In genomic region chr14:74915025-74915424, GRCm38 (mm10) we compare ENCODE assay signal across 8 mouse cellular contexts. TPM values are rescaled to one million over a fixed set of nuclear protein-coding genes. Genes with fewer than 3 reads are reported as not detected.
DNase-seq lines count a peak whose midpoint lies in the region; ATAC-seq and TF ChIP-seq lines count a peak whose summit lies in the region.

No protein-coding gene starts in this region.

- H3K36me3 ChIP-seq in forebrain, embryonic 14.5 days (ENCODE audit: control insufficient read depth, insufficient read depth, low read length), result no peaks in the 10 kb centered on the region
- no peaks in the 10 kb centered on the region for H3K36me3 ChIP-seq in forebrain, embryonic 11.5 days (ENCODE audit: control insufficient read depth, insufficient read depth, low read length)
- no peaks in the 10 kb centered on the region for H3K36me3 ChIP-seq in midbrain, embryonic 13.5 days
- H3K36me3 ChIP-seq in midbrain, embryonic 11.5 days (ENCODE audit: control insufficient read depth, insufficient read depth, low read length), result no peaks in the 10 kb centered on the region
- no peaks in the 10 kb centered on the region for H3K36me3 ChIP-seq in small intestine, adult 2 months (ENCODE audit: control insufficient read depth, insufficient read depth, low read length)

- TF ChIP-seq POLR2A in small intestine, adult 2 months (IDR thresholded peaks at IDR 0.05; ENCODE audit: low read depth, low read length), result no peak

- no peaks in the 10 kb centered on the region for H3K27me3 ChIP-seq in forebrain, embryonic 14.5 days (replicated peaks; ENCODE audit: control insufficient read depth, insufficient read depth, low read length)
- H3K27me3 ChIP-seq in forebrain, embryonic 11.5 days (ENCODE audit: control insufficient read depth, insufficient read depth, low read length), result no peaks in the 10 kb centered on the region
- H3K27me3 ChIP-seq in midbrain, embryonic 13.5 days, result no peaks in the 10 kb centered on the region
- no peaks in the 10 kb centered on the region for H3K27me3 ChIP-seq in midbrain, embryonic 11.5 days (ENCODE audit: control insufficient read depth, insufficient read depth, low read length)
- H3K27me3 ChIP-seq in small intestine, adult 2 months (ENCODE audit: control insufficient read depth, insufficient read depth, low read length), result no peaks in the 10 kb centered on the region

- H3K9me3 ChIP-seq in forebrain, embryonic 14.5 days (replicated peaks; ENCODE audit: control insufficient read depth, low read length), result no peaks in the 10 kb centered on the region
- H3K9me3 ChIP-seq in forebrain, embryonic 11.5 days (ENCODE audit: control insufficient read depth, low read length), result no peaks in the 10 kb centered on the region
- H3K9me3 ChIP-seq in midbrain, embryonic 13.5 days, result no peaks in the 10 kb centered on the region
- H3K9me3 ChIP-seq in midbrain, embryonic 11.5 days (ENCODE audit: control insufficient read depth, low read length), result no peaks in the 10 kb centered on the region

- peak; percentile 58 for DNase-seq in forebrain, embryonic 14.5 days (ENCODE audit: low spot score)
- DNase-seq in forebrain, embryonic 11.5 days (ENCODE audit: low spot score), result no peak
- DNase-seq in midbrain, embryonic 11.5 days (ENCODE audit: low spot score, missing footprints), result no peak
- DNase-seq in left cerebral cortex, postnatal 14 days (ENCODE audit: low spot score in 2 of 2), result peak; percentile 74 to 83
- DNase-seq in spleen, postnatal 10 days (ENCODE audit: low spot score in 2 of 2), result no peak
- DNase-seq in cerebellum, adult 8-10 months, result no peak

- H3K4me1 ChIP-seq in forebrain, embryonic 14.5 days (ENCODE audit: control insufficient read depth, insufficient read depth, low read length), result peaks cover 4% of the 10 kb centered on the region; the same call in 1 of the 2 replicates
- peaks cover 2% of the 10 kb centered on the region; the same call in 1 of the 2 replicates for H3K4me1 ChIP-seq in forebrain, embryonic 11.5 days (replicated peaks; ENCODE audit: control insufficient read depth, insufficient read depth, low read length)
- H3K4me1 ChIP-seq in midbrain, embryonic 13.5 days (replicated peaks), result peaks cover 18% of the 10 kb centered on the region
- no peaks in the 10 kb centered on the region for H3K4me1 ChIP-seq in midbrain, embryonic 11.5 days (ENCODE audit: control insufficient read depth, insufficient read depth, low read length)
- peaks cover 54% of the 10 kb centered on the region for H3K4me1 ChIP-seq in small intestine, adult 2 months (ENCODE audit: control insufficient read depth, insufficient read depth, insufficient read length, low read length)

- H3K9ac ChIP-seq in forebrain, embryonic 14.5 days (ENCODE audit: low read length), result no peak overlapping the region
- H3K9ac ChIP-seq in forebrain, embryonic 11.5 days (ENCODE audit: low read length), result no peak overlapping the region
- H3K9ac ChIP-seq in midbrain, embryonic 13.5 days (replicated peaks), result no peak overlapping the region
- H3K9ac ChIP-seq in midbrain, embryonic 11.5 days (ENCODE audit: low read length), result no peak overlapping the region

- H3K4me3 ChIP-seq in forebrain, embryonic 14.5 days (ENCODE audit: low read depth, low read length), result no peak overlapping the region
- no peak overlapping the region for H3K4me3 ChIP-seq in forebrain, embryonic 11.5 days (ENCODE audit: low read depth, low read length)
- no peak overlapping the region for H3K4me3 ChIP-seq in midbrain, embryonic 13.5 days (replicated peaks)
- H3K4me3 ChIP-seq in midbrain, embryonic 11.5 days (ENCODE audit: low read depth, low read length), result no peak overlapping the region
- no peak overlapping the region for H3K4me3 ChIP-seq in small intestine, adult 2 months (ENCODE audit: low read depth, low read length)

- no peak for TF ChIP-seq CTCF in small intestine, adult 2 months (IDR thresholded peaks at IDR 0.05; ENCODE audit: extremely low read depth, insufficient read length, insufficient replicate concordance, low read depth, low read length)

- intact Hi-C loops in left cerebral cortex, postnatal 14 days (cut with DNase I), result no loop called here

- 67% methylated on average over 9 of the region's 9 CpGs for WGBS in forebrain, embryonic 14.5 days
- WGBS in forebrain, embryonic 11.5 days, result 86% methylated on average over 9 of the region's 9 CpGs
- WGBS in midbrain, embryonic 13.5 days, result 75% methylated on average over 9 of the region's 9 CpGs
- 79% methylated on average over 9 of the region's 9 CpGs for WGBS in midbrain, embryonic 11.5 days
- 29% methylated on average over 9 of the region's 9 CpGs for WGBS in small intestine, adult 2 months

- ATAC-seq in forebrain, embryonic 14.5 days, result peak; percentile 57; the same call in 1 of the 2 replicates
- no peak for ATAC-seq in forebrain, embryonic 11.5 days (replicated peaks; ENCODE audit: low FRiP score)
- no peak for ATAC-seq in midbrain, embryonic 13.5 days
- ATAC-seq in midbrain, embryonic 11.5 days (ENCODE audit: low FRiP score), result no peak

- no peak overlapping the region for H3K4me2 ChIP-seq in forebrain, embryonic 14.5 days (ENCODE audit: low read length)
- H3K4me2 ChIP-seq in forebrain, embryonic 11.5 days (ENCODE audit: low read depth, low read length, severe bottlenecking), result no peak overlapping the region
- H3K4me2 ChIP-seq in midbrain, embryonic 13.5 days (replicated peaks), result no peak overlapping the region
- no peak overlapping the region for H3K4me2 ChIP-seq in midbrain, embryonic 11.5 days

- no peak overlapping the region for H3K27ac ChIP-seq in forebrain, embryonic 14.5 days (ENCODE audit: low read depth, low read length)
- no peak overlapping the region for H3K27ac ChIP-seq in forebrain, embryonic 11.5 days (ENCODE audit: low read depth, low read length)
- 0 out of 2 replicates have a peak overlapping the region, but pooled peaks have one; percentile 16 for H3K27ac ChIP-seq in midbrain, embryonic 13.5 days
- no peak overlapping the region for H3K27ac ChIP-seq in midbrain, embryonic 11.5 days (ENCODE audit: low read depth, low read length)
- peak overlapping the region; percentile 89 for H3K27ac ChIP-seq in small intestine, adult 2 months (ENCODE audit: insufficient read depth, low read depth, low read length)

RNA-seq across cellular contexts. Expression of gene Lrch1, which starts 32.7 kb away (rescaled TPM):
- 6.8 and 10.7 TPM in 2 replicates for polyA plus RNA-seq in forebrain, embryonic 14.5 days (2014; fragmentation: Nextera tagmentation; extraction: Ambion mirVana)
- polyA plus RNA-seq in forebrain, embryonic 11.5 days (2014; fragmentation: Nextera tagmentation; extraction: Ambion mirVana), result 7.6 and 8.5 TPM in 2 replicates
- polyA plus RNA-seq in midbrain, embryonic 13.5 days (2015; fragmentation: Nextera tagmentation; extraction: Ambion mirVana), result 9.7 and 10.0 TPM in 2 replicates
- 5.8 and 6.7 TPM in 2 replicates for polyA plus RNA-seq in midbrain, embryonic 11.5 days (2014; fragmentation: Nextera tagmentation; extraction: Ambion mirVana)
- 10 to 100 TPM; 20.7 to 25.4 TPM for total RNA-seq in left cerebral cortex, postnatal 14 days (2021)
- 3.5 and 6.1 TPM in 2 replicates for polyA plus RNA-seq in small intestine, adult 2 months (2012; rRNA removed)

Comparison
In these comparisons a context has a peak if more than half of its experiments do, and no peak if none do; other contexts are left out.
1. DNase-seq: peak in forebrain, embryonic 14.5 days (single experiment) and left cerebral cortex, postnatal 14 days (2 of 2); none in forebrain, embryonic 11.5 days (single experiment), midbrain, embryonic 11.5 days (single experiment), spleen, postnatal 10 days (0 of 2) and cerebellum, adult 8-10 months (single experiment).
2. H3K27ac ChIP-seq: peak in midbrain, embryonic 13.5 days (single experiment) and small intestine, adult 2 months (single experiment); none in forebrain, embryonic 14.5 days (single experiment), forebrain, embryonic 11.5 days (single experiment) and midbrain, embryonic 11.5 days (single experiment).